Mouse (Mus musculus) kidney, embryonic 15.5 days (tissue): ENCODE measurements around the gene Gpr142. TPM values are rescaled to one million over a fixed set of nuclear protein-coding genes. Genes with fewer than 3 reads are reported as not detected.

Experiments
- ATAC-seq: fragments of 200-750 bp; cut with Nextera tagmentation; replicated peaks from 2 replicates; pipeline ENCODE4 v1.8.0; 2017; ENCODE audit warnings: moderate TSS enrichment; ENCODE audit not compliant: low FRiP score
- H3K27ac ChIP-seq: fragments of 300-500 bp; sonication (generic); 2 replicates; pipeline ENCODE4 v1.5.1; 2015; ENCODE audit warnings: mild to moderate bottlenecking, inconsistent platforms
- H3K27me3 ChIP-seq: fragments of 300-500 bp; sonication (generic); 2 replicates; pipeline ENCODE4 v1.6.1; 2015; ENCODE audit warnings: inconsistent platforms
- H3K36me3 ChIP-seq: fragments of 300-500 bp; sonication (generic); 2 replicates; pipeline ENCODE4 v1.6.1; 2015; ENCODE audit warnings: inconsistent platforms
- H3K4me1 ChIP-seq: fragments of 300-500 bp; sonication (generic); 2 replicates; pipeline ENCODE4 v1.6.1; 2015; ENCODE audit warnings: inconsistent platforms
- H3K4me2 ChIP-seq: fragments of 300-500 bp; sonication (generic); 2 replicates; pipeline ENCODE4 v1.6.1; 2015; ENCODE audit warnings: moderate library complexity, mild to moderate bottlenecking, inconsistent platforms
- H3K4me3 ChIP-seq: fragments of 300-500 bp; sonication (generic); replicated peaks from 2 replicates; pipeline ENCODE4 v1.5.1; 2015; ENCODE audit warnings: mild to moderate bottlenecking, inconsistent platforms
- H3K9ac ChIP-seq: fragments of 300-500 bp; sonication (generic); 2 replicates; pipeline ENCODE4 v1.6.1; 2015; ENCODE audit warnings: mild to moderate bottlenecking, inconsistent platforms
- H3K9me3 ChIP-seq: fragments of 300-500 bp; sonication (generic); replicated peaks from 2 replicates; pipeline ENCODE4 v1.6.1; 2016; ENCODE audit warnings: inconsistent platforms
- WGBS: fragments of 180-500 bp; shearing (Covaris S2); methylation state at CpG from one replicate; pipeline ENCODE4 v1.1.7; 2015; ENCODE audit warnings: mixed read lengths; 5-methylcytosine and 5-hydroxymethylcytosine counted together
- polyA plus RNA-seq: library from polyadenylated mRNA; unstranded; fragments of >200 nt; fragmentation: Nextera tagmentation; extraction: Ambion mirVana; gene quantifications from 2 replicates; pipeline ENCODE4 v1.2.1, GENCODE M21; 2015

Gene Gpr142
- polyA plus RNA-seq, 1 experiment from 2014 or later, result 0.14 TPM

DNA sequence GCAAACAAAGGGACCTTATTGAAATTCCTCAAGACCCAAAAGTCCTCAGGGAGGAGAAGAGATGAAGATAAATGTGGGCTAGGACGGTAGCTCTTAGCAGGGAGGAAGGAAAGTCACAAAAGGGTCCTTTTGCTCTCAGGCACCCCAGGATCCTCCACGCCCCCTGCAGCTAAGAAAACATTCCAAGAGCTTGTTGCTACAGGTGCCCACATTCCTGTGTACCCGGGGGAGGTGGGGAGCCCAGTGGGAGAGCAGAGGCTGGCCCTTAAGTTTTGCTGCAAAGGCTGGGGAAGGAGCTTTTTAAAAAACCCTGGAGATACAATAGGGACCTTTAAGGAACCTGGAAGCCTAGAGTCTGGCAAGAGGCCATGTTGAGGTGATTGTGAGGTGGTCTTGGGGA is 21.7 kb downstream of the Gpr142 start:
- no peak for ATAC-seq
- no peak overlapping the region for H3K4me2 ChIP-seq
- H3K4me1 ChIP-seq, result peaks cover 38% of the 10 kb centered on the region
- no peaks in the 10 kb centered on the region for H3K36me3 ChIP-seq
- no peaks in the 10 kb centered on the region for H3K27me3 ChIP-seq
- H3K4me3 ChIP-seq, result no peak overlapping the region
- H3K9ac ChIP-seq, result no peak overlapping the region
- H3K9me3 ChIP-seq, result no peaks in the 10 kb centered on the region
- no peak overlapping the region for H3K27ac ChIP-seq
- WGBS, result 26% methylated on average over 3 of the region's 3 CpGs

DNA sequence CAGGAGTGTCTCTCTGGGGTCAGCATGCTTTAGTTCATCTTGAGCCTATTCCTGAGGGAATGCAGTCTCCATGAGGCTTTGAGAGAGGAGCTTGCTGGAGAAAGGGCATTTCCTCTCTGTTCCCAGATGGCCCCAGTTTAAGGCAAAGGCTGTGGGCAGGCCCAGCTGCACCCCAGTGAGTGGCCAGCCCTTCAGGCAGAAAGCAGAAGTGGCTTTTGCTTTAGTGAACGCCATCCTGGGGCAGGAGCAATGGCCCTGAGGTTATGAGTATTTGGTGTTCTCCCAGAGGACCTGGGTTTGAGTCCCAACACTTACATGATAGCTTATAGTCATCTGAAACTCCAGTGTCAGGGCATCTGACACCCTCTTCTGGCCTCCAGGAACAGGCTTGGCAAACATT is 22.6 kb downstream of the Gpr142 start:
- no peak overlapping the region for H3K27ac ChIP-seq

DNA sequence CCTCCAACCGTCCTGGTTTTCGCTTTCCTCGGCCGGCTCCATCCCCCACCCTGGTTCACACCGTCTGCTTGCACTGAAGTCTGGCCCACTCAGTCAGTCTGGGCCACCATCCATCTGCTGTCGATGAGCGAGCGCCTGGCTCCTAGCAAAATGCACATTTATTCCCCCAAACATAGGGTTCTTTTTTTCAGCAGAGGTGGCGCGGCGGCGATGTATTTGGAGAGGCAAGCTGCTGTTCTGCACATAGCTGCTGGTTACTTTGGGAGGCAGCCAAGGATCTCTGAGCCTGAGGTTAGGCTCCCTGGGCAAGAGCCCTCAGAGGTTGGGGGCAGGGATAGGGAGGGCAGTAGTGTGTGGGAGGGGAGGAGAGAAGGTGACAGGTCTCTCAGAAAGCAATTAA is 24.0 kb downstream of the Gpr142 start:
- no peaks in the 10 kb centered on the region for H3K27me3 ChIP-seq
- H3K27ac ChIP-seq, result peak overlapping the region; percentile 83
- H3K36me3 ChIP-seq, result no peaks in the 10 kb centered on the region
- H3K9me3 ChIP-seq, result no peaks in the 10 kb centered on the region
- no peak overlapping the region for H3K4me3 ChIP-seq
- WGBS, result 44% methylated on average over 12 of the region's 12 CpGs
- peaks cover 47% of the 10 kb centered on the region for H3K4me1 ChIP-seq
- peak overlapping the region; percentile 40 for H3K4me2 ChIP-seq
- H3K9ac ChIP-seq, result no peak overlapping the region
- ATAC-seq, result peak; percentile 72

More for the DNA sequence above, 22.6 kb downstream of the Gpr142 start:
- Histone ChIP-seq H3K36me3 (no peaks in the 10 kb centered on the region), H3K9ac (no peak overlapping the region), H3K4me1 (peaks cover 39% of the 10 kb centered on the region), H3K4me2 (no peak overlapping the region), H3K9me3 (no peaks in the 10 kb centered on the region), H3K27me3 (no peaks in the 10 kb centered on the region), H3K4me3 (no peak overlapping the region)
- ATAC-seq, result no peak
- WGBS, result 75% methylated on average over 1 of the region's 1 CpGs

DNA sequence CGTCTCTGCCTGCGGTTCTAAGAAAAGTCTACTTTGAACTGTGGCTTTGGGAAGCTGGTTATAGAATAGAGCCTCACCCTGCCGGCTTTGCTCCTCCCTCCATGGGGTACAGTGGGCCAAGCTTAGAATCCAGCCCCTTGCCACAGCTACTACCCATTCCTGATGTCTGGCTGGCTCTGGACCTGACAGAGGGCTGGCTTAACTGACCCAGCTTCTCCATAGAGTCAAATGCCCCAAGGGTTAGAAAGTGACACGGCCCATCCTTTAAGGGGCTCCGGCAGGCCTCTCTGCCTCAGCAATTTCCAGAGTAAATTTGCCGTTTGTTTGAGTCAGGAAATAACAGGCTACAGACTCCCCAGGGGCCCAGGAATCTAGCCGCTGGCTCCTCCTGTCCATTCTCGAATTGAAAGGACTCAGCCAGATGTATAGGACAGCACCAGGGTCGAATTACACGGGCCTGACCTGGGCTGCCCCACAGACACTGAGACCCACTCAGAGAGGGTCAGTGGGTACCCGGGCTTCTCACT is 24.5 kb downstream of the Gpr142 start:
- WGBS, result 3% methylated on average over 11 of the region's 11 CpGs
- Histone ChIP-seq H3K36me3 (no peaks in the 10 kb centered on the region), H3K27me3 (no peaks in the 10 kb centered on the region), H3K4me3 (no peak overlapping the region), H3K9ac (no peak overlapping the region), H3K4me1 (peaks cover 51% of the 10 kb centered on the region), H3K4me2 (peak overlapping the region; percentile 40), H3K27ac (peak overlapping the region; percentile 83), H3K9me3 (no peaks in the 10 kb centered on the region)
- ATAC-seq, result peak; percentile 57

DNA sequence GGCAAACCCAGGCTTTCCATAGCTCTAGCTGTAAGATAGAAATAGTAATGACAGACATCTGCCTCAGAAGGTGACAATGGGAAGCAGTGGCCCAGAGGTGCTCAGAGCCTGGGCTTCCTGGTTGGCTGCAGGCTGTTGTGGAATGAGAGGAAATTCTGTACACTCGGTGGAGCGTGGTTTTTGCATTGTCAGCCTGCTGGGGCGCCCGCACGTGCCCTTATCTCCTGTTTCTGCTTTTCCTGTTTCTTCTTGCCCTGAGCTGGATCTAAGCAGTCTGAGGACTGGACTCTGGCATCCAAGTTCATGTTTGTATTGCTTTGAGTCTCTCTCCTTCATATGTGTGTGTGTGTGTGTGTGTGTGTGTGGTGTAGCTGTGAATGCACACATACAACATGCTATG is 28.0 kb downstream of the Gpr142 start:
- peak overlapping the region; percentile 85 for H3K27ac ChIP-seq
- H3K4me1 ChIP-seq, result peaks cover 60% of the 10 kb centered on the region
- no peak overlapping the region for H3K9ac ChIP-seq
- no peak overlapping the region for H3K4me2 ChIP-seq
- no peaks in the 10 kb centered on the region for H3K36me3 ChIP-seq
- no peak overlapping the region for H3K4me3 ChIP-seq
- peak; percentile 29; the same call in 1 of the 2 replicates for ATAC-seq
- H3K9me3 ChIP-seq, result no peaks in the 10 kb centered on the region
- WGBS, result 30% methylated on average over 5 of the region's 5 CpGs
- no peaks in the 10 kb centered on the region for H3K27me3 ChIP-seq

DNA sequence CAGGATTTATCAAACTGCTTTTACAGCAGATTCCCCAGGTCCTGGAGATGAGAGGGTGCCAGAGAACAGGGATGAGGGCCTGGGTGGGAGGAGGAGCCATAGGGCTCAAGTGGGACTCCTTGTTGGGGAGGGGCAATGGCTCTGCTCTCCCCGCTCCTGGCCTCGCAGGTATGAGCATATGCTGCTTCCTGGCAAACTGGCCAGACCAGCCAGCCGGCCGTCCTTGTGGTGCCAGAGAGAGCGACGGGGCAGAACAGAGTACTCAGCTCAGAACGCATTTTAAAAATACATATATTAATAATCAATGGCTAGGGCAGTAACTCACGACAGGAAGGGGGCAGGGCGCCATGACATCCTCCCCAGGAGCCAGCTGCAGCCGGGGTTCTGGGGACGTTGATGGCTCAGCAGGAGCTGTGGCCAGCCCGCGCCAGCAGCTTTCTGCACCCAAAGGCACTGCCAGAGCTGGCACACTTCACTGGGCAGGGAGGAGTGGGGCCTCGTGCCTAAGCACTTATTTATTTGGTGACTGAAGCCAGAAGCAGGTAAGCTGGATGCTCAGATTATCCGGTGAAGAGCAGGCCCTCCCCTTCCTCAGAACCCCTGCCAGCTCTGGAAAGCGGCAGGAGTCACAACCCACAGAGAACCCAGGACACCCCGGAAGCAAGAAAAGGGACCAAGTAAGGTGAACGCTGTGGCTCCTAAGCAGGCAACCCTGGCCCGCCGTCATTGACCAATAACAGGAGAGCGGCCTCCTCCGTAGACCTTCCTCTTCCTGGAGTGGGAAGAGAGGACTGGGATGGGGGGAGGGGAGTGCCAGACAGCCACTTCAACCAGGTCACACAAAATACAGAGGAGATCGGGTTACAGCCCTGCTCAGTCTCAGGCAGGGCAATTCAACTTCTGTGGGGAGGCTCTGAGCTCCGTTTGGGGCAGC is 31.0 kb downstream of the Gpr142 start:
- peak overlapping the region; percentile 28 for H3K4me3 ChIP-seq
- no peaks in the 10 kb centered on the region for H3K36me3 ChIP-seq
- H3K9ac ChIP-seq, result peak overlapping the region; percentile 23
- ATAC-seq, result peak; percentile 89
- H3K27ac ChIP-seq, result peak overlapping the region; percentile 95
- 5% methylated on average over 24 of the region's 24 CpGs for WGBS
- peak overlapping the region; percentile 56 for H3K4me2 ChIP-seq
- no peaks in the 10 kb centered on the region for H3K27me3 ChIP-seq
- H3K4me1 ChIP-seq, result peaks cover 56% of the 10 kb centered on the region
- no peaks in the 10 kb centered on the region for H3K9me3 ChIP-seq

DNA sequence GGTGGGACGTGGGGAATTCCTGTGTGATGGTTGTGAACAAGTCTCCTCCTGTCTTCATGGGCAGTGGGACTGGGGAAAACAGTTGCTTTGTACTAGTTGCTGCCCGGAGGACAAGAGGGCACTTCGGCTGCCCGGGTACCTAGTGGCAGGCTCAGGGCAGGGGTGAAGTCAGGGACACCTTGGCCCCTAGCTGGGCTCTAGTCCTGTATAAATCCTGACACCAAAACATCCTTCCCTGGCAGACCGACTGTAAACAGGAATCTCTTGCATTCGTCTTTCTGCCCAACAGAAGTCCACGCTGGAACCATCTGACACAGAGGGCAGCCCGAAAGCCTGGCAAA is 31.7 kb downstream of the Gpr142 start:
- Histone ChIP-seq H3K36me3 (no peaks in the 10 kb centered on the region), H3K27ac (peak overlapping the region; percentile 95), H3K9ac (peak overlapping the region; percentile 23; the same call in 1 of the 2 replicates), H3K4me1 (peaks cover 56% of the 10 kb centered on the region), H3K4me3 (peak overlapping the region; percentile 28), H3K27me3 (no peaks in the 10 kb centered on the region), H3K9me3 (no peaks in the 10 kb centered on the region), H3K4me2 (peak overlapping the region; percentile 56)
- WGBS, result 16% methylated on average over 8 of the region's 8 CpGs
- peak; percentile 59 for ATAC-seq

DNA sequence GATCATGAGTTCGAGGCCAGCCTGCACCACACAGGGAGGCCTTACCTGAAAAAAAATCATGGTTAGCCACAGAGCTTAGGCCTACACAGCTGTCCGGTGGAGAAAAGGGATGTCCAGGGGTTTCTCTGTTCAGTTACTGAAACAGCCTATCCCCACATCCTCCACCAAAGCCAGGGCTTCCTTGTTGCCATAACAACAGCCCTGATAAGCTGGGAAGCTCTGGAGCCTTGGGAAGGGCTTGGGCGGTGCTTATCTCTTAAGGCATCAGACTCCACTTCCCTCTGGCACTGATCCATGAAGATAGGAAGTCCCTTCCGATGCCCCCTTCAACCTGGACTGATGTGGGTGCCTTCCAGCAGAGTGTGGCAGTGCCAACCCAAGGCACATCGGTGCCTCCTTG is 34.4 kb downstream of the Gpr142 start:
- no peak overlapping the region for H3K4me2 ChIP-seq
- H3K36me3 ChIP-seq, result no peaks in the 10 kb centered on the region
- WGBS, result 62% methylated on average over 5 of the region's 5 CpGs
- H3K4me1 ChIP-seq, result peaks cover 59% of the 10 kb centered on the region
- H3K9me3 ChIP-seq, result no peaks in the 10 kb centered on the region
- H3K9ac ChIP-seq, result no peak overlapping the region
- no peaks in the 10 kb centered on the region for H3K27me3 ChIP-seq
- no peak for ATAC-seq
- H3K27ac ChIP-seq, result no peak overlapping the region
- no peak overlapping the region for H3K4me3 ChIP-seq

DNA sequence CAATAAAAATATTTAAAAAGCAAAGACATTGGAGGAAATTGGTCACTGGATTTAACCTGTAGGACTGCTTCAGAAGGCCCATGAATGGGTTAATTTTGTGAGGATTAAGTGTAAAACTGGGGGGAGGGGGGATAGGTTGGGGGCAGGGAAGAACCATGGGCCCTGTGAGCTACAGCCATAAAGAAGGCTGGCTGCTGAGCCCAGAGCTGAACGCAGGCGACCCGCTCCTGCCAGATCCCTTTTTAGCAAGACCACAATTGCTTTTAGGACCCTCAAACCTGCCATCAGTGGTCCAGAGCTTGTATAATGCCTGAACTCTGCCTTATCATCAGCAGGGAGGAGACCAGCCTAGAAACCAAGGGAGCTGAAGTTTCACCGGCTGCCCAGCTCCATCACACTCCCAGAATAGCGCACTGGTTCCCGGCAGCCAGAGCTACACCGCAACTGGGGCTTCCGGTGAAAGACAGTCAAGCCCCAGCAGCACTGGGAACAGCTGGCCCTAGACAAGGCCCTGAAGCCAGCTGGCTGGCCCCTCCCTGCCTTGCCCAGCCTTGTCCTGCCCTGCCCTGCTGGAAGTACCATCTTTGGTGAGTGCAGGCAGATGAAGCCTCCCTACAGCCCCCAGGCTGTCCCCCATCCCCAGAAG is 45.2 kb downstream of the Gpr142 start:
- H3K27me3 ChIP-seq, result no peaks in the 10 kb centered on the region
- no peaks in the 10 kb centered on the region for H3K36me3 ChIP-seq
- H3K4me1 ChIP-seq, result peaks cover 48% of the 10 kb centered on the region
- peak overlapping the region; percentile 21; the same call in 1 of the 2 replicates for H3K9ac ChIP-seq
- peak overlapping the region; percentile 30 for H3K4me2 ChIP-seq
- 8% methylated on average over 8 of the region's 8 CpGs for WGBS
- no peak overlapping the region for H3K4me3 ChIP-seq
- no peaks in the 10 kb centered on the region for H3K9me3 ChIP-seq
- ATAC-seq, result peak; percentile 76
- H3K27ac ChIP-seq, result peak overlapping the region; percentile 88

DNA sequence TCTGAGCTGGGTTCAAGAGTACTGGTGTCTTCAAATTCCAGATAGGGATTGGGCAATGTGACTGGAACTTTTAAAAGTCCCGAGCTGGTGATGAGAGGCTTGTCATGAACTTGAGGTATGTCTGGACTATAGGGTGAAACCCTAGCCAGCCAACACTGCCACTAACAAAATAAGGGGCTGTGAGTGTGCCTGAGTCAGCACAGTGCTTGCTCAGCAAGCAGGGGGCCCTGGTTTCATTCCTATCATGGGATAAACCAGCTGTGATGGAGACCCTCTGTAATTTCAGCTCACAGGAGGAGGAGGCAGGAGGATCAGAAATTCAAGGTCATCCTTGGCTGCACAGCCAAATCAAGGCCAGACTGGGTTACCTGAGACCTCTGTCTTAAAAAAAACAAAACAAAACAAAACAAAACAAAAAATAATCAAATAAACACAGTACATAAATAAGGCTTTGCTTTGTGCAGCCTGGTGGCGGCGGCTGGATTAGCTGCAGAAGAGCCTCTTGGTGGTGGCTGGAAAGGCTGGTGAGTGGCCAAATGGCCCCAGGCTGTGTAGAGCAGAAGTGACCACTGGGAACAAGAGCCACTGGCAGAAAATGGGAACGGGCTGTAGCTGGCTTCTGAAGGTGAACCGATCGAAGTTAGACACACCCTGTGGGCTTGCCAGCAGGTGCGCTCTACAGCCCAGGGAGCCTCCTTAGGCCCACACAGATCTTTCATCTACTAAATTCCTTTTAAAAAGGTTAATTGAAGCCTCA is 45.9 kb downstream of the Gpr142 start:
- Histone ChIP-seq H3K4me3 (no peak overlapping the region), H3K9ac (peak overlapping the region; percentile 21; the same call in 1 of the 2 replicates), H3K9me3 (no peaks in the 10 kb centered on the region), H3K27ac (peak overlapping the region; percentile 88), H3K36me3 (no peaks in the 10 kb centered on the region), H3K27me3 (no peaks in the 10 kb centered on the region), H3K4me2 (peak overlapping the region; percentile 30), H3K4me1 (peaks cover 55% of the 10 kb centered on the region)
- WGBS, result 35% methylated on average over 7 of the region's 7 CpGs
- peak; percentile 67 for ATAC-seq

DNA sequence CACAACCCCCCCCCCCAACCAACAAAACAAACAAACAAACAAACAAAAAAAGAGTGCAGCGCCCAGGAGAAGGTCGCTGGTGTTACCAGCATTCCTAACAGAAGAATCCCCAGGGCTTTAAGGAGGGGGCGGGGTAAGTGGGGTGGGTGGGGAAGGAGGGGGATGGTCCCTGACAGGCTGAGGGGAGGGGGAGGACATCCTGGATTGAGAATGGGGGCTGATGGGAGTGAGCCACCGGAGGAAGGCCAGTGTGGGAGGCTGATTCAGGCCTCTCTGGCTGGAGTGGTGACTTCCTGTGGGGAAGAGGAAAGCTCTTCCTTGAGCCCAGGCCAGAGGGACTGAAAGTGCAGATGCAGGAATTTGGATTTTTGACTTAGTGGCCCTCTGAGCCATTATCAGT is 47.6 kb downstream of the Gpr142 start:
- H3K27me3 ChIP-seq, result no peaks in the 10 kb centered on the region
- H3K27ac ChIP-seq, result peak overlapping the region; percentile 82
- H3K9ac ChIP-seq, result no peak overlapping the region
- ATAC-seq, result no peak
- no peaks in the 10 kb centered on the region for H3K9me3 ChIP-seq
- no peak overlapping the region for H3K4me2 ChIP-seq
- peaks cover 72% of the 10 kb centered on the region for H3K4me1 ChIP-seq
- 64% methylated on average over 4 of the region's 4 CpGs for WGBS
- no peak overlapping the region for H3K4me3 ChIP-seq
- no peaks in the 10 kb centered on the region for H3K36me3 ChIP-seq
